In the genomic region with DNA sequence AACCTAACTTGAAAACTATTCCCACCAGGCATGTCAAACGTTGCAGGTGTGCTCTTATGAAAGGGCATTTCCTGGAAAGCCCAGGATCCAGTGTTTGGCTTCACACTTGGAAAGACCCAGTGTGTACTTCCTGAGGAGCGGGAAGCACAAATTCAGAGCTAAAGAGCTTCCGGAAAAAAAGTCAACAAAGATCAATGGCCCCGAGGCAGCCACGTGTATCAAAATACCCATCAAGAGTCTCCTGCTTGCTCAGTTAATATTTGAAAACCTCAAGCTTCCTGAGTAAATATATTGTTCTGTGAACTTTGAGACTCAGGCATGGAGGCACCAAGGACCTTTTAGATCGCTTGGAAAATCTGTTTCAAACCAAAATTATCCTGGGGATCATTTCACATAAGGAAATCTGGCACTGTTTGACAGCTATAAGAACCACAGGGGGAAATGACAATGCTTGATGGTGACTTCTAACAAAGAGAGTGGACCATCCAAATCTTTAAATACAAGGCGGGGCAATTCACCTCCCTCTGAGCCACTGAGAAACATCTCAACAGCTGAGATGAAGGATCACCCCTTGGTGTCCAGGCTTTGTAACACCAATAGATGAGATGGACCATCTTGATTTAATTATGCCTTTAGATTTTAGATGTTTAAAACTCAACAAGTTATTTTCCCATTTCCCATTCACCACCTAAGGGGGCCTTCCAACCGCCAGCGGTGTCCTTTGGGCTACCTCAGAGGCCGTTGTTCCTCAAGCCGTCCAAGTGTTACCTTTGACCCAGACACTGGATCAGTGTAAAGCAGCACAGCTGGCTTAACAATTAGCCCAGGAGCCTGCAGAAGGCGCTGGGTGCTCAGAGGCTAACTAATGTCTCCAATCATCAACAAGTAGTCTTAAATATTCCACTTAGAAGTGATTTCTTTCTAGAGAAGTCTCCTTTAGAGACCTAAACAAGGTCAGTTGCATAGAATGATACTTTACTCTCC, we compare ENCODE assay signal across 15 mouse cellular contexts.
DNase-seq lines count a peak whose midpoint lies in the region; ATAC-seq lines count a peak whose summit lies in the region.
"Had no signal": no experiment of that assay in that cellular context is flagged by ENCODE, and none has a peak within 500 bp of the region (broad histone marks: within the 10 kb centered on the region; RNA-seq: fewer than 3 reads in every experiment).

No protein-coding gene starts in this region.

- H3K27ac ChIP-seq in kidney, embryonic 16.5 days (ENCODE audit: low read length): peak overlapping the region; percentile 72
- peak overlapping the region; percentile 68 for H3K27ac ChIP-seq in lung, embryonic 16.5 days (ENCODE audit: low read length)
- no peak overlapping the region for H3K27ac ChIP-seq in neural tube, embryonic 15.5 days (replicated peaks)
- H3K27ac ChIP-seq in midbrain, embryonic 15.5 days: no peak overlapping the region
- H3K27ac ChIP-seq in hindbrain, embryonic 11.5 days (ENCODE audit: low read depth, low read length): no peak overlapping the region
- H3K27ac ChIP-seq: heart, embryonic 10.5 days; macrophage had no signal

- peak; percentile 83 for ATAC-seq in kidney, embryonic 16.5 days (ENCODE audit: low FRiP score, low TSS enrichment)
- ATAC-seq in lung, embryonic 16.5 days (ENCODE audit: low read depth): peak; percentile 39
- ATAC-seq in neural tube, embryonic 15.5 days (ENCODE audit: low FRiP score): no peak
- no peak for ATAC-seq in midbrain, embryonic 15.5 days (replicated peaks)
- ATAC-seq in hindbrain, embryonic 11.5 days (ENCODE audit: low FRiP score): no peak
- ATAC-seq: forebrain, embryonic 16.5 days; hindbrain, embryonic 16.5 days had no signal

- WGBS in kidney, embryonic 16.5 days: 58% methylated on average over 12 of the region's 12 CpGs
- 53% methylated on average over 12 of the region's 12 CpGs for WGBS in lung, embryonic 16.5 days
- WGBS in neural tube, embryonic 15.5 days: 91% methylated on average over 12 of the region's 12 CpGs
- WGBS in midbrain, embryonic 15.5 days: 86% methylated on average over 12 of the region's 12 CpGs
- WGBS in hindbrain, embryonic 11.5 days: 80% methylated on average over 12 of the region's 12 CpGs

- peaks cover 13% of the 10 kb centered on the region for H3K4me1 ChIP-seq in kidney, embryonic 16.5 days (ENCODE audit: insufficient read depth, low read length)
- peaks cover 22% of the 10 kb centered on the region for H3K4me1 ChIP-seq in lung, embryonic 16.5 days (replicated peaks; ENCODE audit: control insufficient read depth, insufficient read depth, low read length)
- no peaks in the 10 kb centered on the region for H3K4me1 ChIP-seq in neural tube, embryonic 15.5 days
- H3K4me1 ChIP-seq in midbrain, embryonic 15.5 days: no peaks in the 10 kb centered on the region
- no peaks in the 10 kb centered on the region for H3K4me1 ChIP-seq in hindbrain, embryonic 11.5 days (replicated peaks; ENCODE audit: control insufficient read depth, insufficient read depth, low read length)

- no peak overlapping the region for H3K4me3 ChIP-seq in kidney, embryonic 16.5 days (ENCODE audit: low read length)
- no peak overlapping the region for H3K4me3 ChIP-seq in lung, embryonic 16.5 days (ENCODE audit: low read length)
- H3K4me3 ChIP-seq in neural tube, embryonic 15.5 days (replicated peaks): no peak overlapping the region
- H3K4me3 ChIP-seq in midbrain, embryonic 15.5 days: no peak overlapping the region
- H3K4me3 ChIP-seq in hindbrain, embryonic 11.5 days (ENCODE audit: low read depth, low read length): no peak overlapping the region
- H3K4me3 ChIP-seq: heart, embryonic 10.5 days had no signal

- H3K27me3 ChIP-seq in kidney, embryonic 16.5 days (ENCODE audit: insufficient read depth, low read length): no peaks in the 10 kb centered on the region
- H3K27me3 ChIP-seq in lung, embryonic 16.5 days (ENCODE audit: control insufficient read depth, insufficient read depth, low read depth, low read length): no peaks in the 10 kb centered on the region
- no peaks in the 10 kb centered on the region for H3K27me3 ChIP-seq in neural tube, embryonic 15.5 days (replicated peaks)
- H3K27me3 ChIP-seq in midbrain, embryonic 15.5 days (replicated peaks): no peaks in the 10 kb centered on the region
- no peaks in the 10 kb centered on the region for H3K27me3 ChIP-seq in hindbrain, embryonic 11.5 days (ENCODE audit: control insufficient read depth, insufficient read depth, low read length)

- H3K36me3 ChIP-seq in kidney, embryonic 16.5 days (ENCODE audit: insufficient read depth, low read length): no peaks in the 10 kb centered on the region
- H3K36me3 ChIP-seq in lung, embryonic 16.5 days (ENCODE audit: control insufficient read depth, insufficient read depth, low read length): no peaks in the 10 kb centered on the region
- no peaks in the 10 kb centered on the region for H3K36me3 ChIP-seq in neural tube, embryonic 15.5 days
- no peaks in the 10 kb centered on the region for H3K36me3 ChIP-seq in midbrain, embryonic 15.5 days (replicated peaks)
- no peaks in the 10 kb centered on the region for H3K36me3 ChIP-seq in hindbrain, embryonic 11.5 days (ENCODE audit: control insufficient read depth, insufficient read depth, low read length)
- H3K36me3 ChIP-seq: heart, embryonic 10.5 days had no signal

- H3K9ac ChIP-seq in kidney, embryonic 16.5 days (replicated peaks; ENCODE audit: low read length): no peak overlapping the region
- H3K9ac ChIP-seq in lung, embryonic 16.5 days (ENCODE audit: low read length): no peak overlapping the region
- H3K9ac ChIP-seq in neural tube, embryonic 15.5 days (replicated peaks): no peak overlapping the region
- no peak overlapping the region for H3K9ac ChIP-seq in midbrain, embryonic 15.5 days
- H3K9ac ChIP-seq in hindbrain, embryonic 11.5 days (ENCODE audit: low read depth, low read length): no peak overlapping the region

- peak; percentile 36 for DNase-seq in CD4-positive helper T cell, adult 2 months (ENCODE audit: low read depth, low spot score)
- peak; percentile 22 for DNase-seq in NIH3T3 (ENCODE audit: low read depth)
- DNase-seq in c-Kit-positive CD71-positive TER-119-positive erythroid progenitor cells, embryonic 14.5 days (ENCODE audit: low spot score): no peak
- DNase-seq in hindbrain, embryonic 11.5 days (ENCODE audit: low spot score): no peak
- DNase-seq: adrenal gland, adult 2 months; thymus, adult 18-20 months had no signal

- no peaks in the 10 kb centered on the region for H3K9me3 ChIP-seq in kidney, embryonic 16.5 days (ENCODE audit: low read length)
- no peaks in the 10 kb centered on the region for H3K9me3 ChIP-seq in lung, embryonic 16.5 days (ENCODE audit: control insufficient read depth, low read length)
- H3K9me3 ChIP-seq in neural tube, embryonic 15.5 days (replicated peaks): no peaks in the 10 kb centered on the region
- H3K9me3 ChIP-seq in midbrain, embryonic 15.5 days: no peaks in the 10 kb centered on the region
- H3K9me3 ChIP-seq in hindbrain, embryonic 11.5 days (ENCODE audit: control insufficient read depth, low read length): no peaks in the 10 kb centered on the region
- H3K9me3 ChIP-seq: G1E; heart, embryonic 10.5 days had no signal

- 0 out of 2 replicates have a peak overlapping the region, but pooled peaks have one; percentile 2 for H3K4me2 ChIP-seq in kidney, embryonic 16.5 days (replicated peaks; ENCODE audit: low read depth, low read length)
- no peak overlapping the region for H3K4me2 ChIP-seq in lung, embryonic 16.5 days (ENCODE audit: low read depth, low read length)
- H3K4me2 ChIP-seq in neural tube, embryonic 15.5 days: no peak overlapping the region
- H3K4me2 ChIP-seq in midbrain, embryonic 15.5 days: no peak overlapping the region
- no peak overlapping the region for H3K4me2 ChIP-seq in hindbrain, embryonic 11.5 days (replicated peaks; ENCODE audit: low read depth, low read length)

Comparison
In these comparisons a context has a peak if more than half of its experiments do, and no peak if none do; other contexts are left out.
1. DNase-seq: peak in CD4-positive helper T cell, adult 2 months (single experiment) and NIH3T3 (single experiment); none in c-Kit-positive CD71-positive TER-119-positive erythroid progenitor cells, embryonic 14.5 days (single experiment) and hindbrain, embryonic 11.5 days (single experiment).
2. ATAC-seq: peak in kidney, embryonic 16.5 days (single experiment) and lung, embryonic 16.5 days (single experiment); none in neural tube, embryonic 15.5 days (single experiment), midbrain, embryonic 15.5 days (single experiment) and hindbrain, embryonic 11.5 days (single experiment).
3. H3K27ac ChIP-seq: peak in kidney, embryonic 16.5 days (single experiment) and lung, embryonic 16.5 days (single experiment); none in neural tube, embryonic 15.5 days (single experiment), midbrain, embryonic 15.5 days (single experiment) and hindbrain, embryonic 11.5 days (single experiment).